Mouse (Mus musculus) liver, adult 2 months (tissue): Measurements from ENCODE around the gene Ckap5.

Experiments
- CTCF ChIP-seq: fragments of 200-500 bp; IDR thresholded peaks from 2 replicates; pipeline ENCODE4 v1.5.1; 2011; ENCODE audit warnings: low read depth, low read length, control low read depth
- POLR2A ChIP-seq: fragments of 200-500 bp; IDR thresholded peaks from 2 replicates; pipeline ENCODE4 v1.6.1; 2011; ENCODE audit warnings: low read length, control low read depth; ENCODE audit not compliant: insufficient read depth; ENCODE audit errors: extremely low read depth

DNA sequence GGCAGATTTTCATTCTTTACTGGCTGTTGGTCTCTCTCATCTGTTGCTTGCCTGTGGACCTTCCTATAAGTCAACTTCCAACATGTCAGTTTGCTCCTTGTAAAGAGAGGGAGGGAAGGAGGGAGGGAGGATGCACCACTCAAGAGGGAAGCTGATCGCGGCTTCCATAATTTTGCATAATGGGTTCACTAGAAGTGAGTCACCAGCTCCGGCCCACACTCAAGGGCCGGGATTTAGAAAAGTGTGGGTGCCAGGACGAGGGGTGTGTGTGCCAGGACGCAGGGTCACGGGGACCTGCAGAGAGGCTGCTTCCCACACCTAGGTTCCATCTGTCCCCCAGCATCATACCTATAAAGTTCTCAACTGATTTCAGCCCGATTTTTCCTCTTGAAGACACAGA, 18.5 kb upstream of the Ckap5 start:
- no peak for TF ChIP-seq CTCF
- TF ChIP-seq POLR2A, result no peak
